Mouse (Mus musculus) neural tube, embryonic 11.5 days (tissue): Measurements from ENCODE around the gene Daglb. TPM values are rescaled to one million over a fixed set of nuclear protein-coding genes. Genes with fewer than 3 reads are reported as not detected.

Experiments used
- ATAC-seq: fragments of 200-750 bp; cut with Nextera tagmentation; 2 replicates; pipeline ENCODE4 v1.8.0; 2017; ENCODE audit warnings: moderate number of reproducible peaks, mild to moderate bottlenecking, moderate TSS enrichment, moderate library complexity; ENCODE audit not compliant: insufficient read depth, low FRiP score, low TSS enrichment
- DNase-seq: peaks from one replicate; pipeline ENCODE4 v3.0.0-alpha.2; 2015; ENCODE audit warnings: low spot score
- H3K27ac ChIP-seq: fragments of 300-500 bp; sonication (generic); 2 replicates; pipeline ENCODE4 v1.5.1; 2014; ENCODE audit warnings: low read depth, mild to moderate bottlenecking, low read length
- H3K27me3 ChIP-seq: fragments of 300-500 bp; sonication (generic); 2 replicates; pipeline ENCODE4 v1.6.1; 2014; ENCODE audit warnings: mild to moderate bottlenecking, low read length, mixed read lengths; ENCODE audit not compliant: control insufficient read depth, insufficient read depth
- H3K36me3 ChIP-seq: fragments of 300-500 bp; sonication (generic); 2 replicates; pipeline ENCODE4 v1.6.1; 2014; ENCODE audit warnings: mild to moderate bottlenecking, low read length, moderate library complexity, mixed read lengths; ENCODE audit not compliant: control insufficient read depth, insufficient read depth
- H3K4me1 ChIP-seq: fragments of 300-500 bp; sonication (generic); 2 replicates; pipeline ENCODE4 v1.6.1; 2014; ENCODE audit warnings: low read length, mixed read lengths; ENCODE audit not compliant: control insufficient read depth, insufficient read depth
- H3K4me2 ChIP-seq: fragments of 300-500 bp; sonication (generic); 2 replicates; pipeline ENCODE4 v1.6.1; 2014; ENCODE audit warnings: low read depth, mild to moderate bottlenecking, moderate library complexity
- H3K4me3 ChIP-seq: fragments of 300-500 bp; sonication (generic); 2 replicates; pipeline ENCODE4 v1.5.1; 2014; ENCODE audit warnings: low read depth, low read length
- H3K9ac ChIP-seq: fragments of 300-500 bp; sonication (generic); 2 replicates; pipeline ENCODE4 v1.6.1; 2014; ENCODE audit warnings: mild to moderate bottlenecking, low read length
- H3K9me3 ChIP-seq: fragments of 300-500 bp; sonication (generic); 2 replicates; pipeline ENCODE4 v1.6.1; 2016; ENCODE audit warnings: low read length; ENCODE audit not compliant: control insufficient read depth
- WGBS: fragments of 180-500 bp; shearing (Covaris S2); extraction: QIAGEN DNeasy Blood & Tissue Kit; methylation state at CpG from one replicate; pipeline ENCODE4 v1.1.7; 2014; 5-methylcytosine and 5-hydroxymethylcytosine counted together
- polyA plus RNA-seq: library from polyadenylated mRNA; unstranded; fragments of >200 nt; fragmentation: Nextera tagmentation; extraction: Ambion mirVana; gene quantifications from 2 replicates; pipeline ENCODE4 v1.2.1, GENCODE M21; 2014

Gene Daglb
- polyA plus RNA-seq, 1 experiment from 2014 or later, result 12.8 TPM

DNA sequence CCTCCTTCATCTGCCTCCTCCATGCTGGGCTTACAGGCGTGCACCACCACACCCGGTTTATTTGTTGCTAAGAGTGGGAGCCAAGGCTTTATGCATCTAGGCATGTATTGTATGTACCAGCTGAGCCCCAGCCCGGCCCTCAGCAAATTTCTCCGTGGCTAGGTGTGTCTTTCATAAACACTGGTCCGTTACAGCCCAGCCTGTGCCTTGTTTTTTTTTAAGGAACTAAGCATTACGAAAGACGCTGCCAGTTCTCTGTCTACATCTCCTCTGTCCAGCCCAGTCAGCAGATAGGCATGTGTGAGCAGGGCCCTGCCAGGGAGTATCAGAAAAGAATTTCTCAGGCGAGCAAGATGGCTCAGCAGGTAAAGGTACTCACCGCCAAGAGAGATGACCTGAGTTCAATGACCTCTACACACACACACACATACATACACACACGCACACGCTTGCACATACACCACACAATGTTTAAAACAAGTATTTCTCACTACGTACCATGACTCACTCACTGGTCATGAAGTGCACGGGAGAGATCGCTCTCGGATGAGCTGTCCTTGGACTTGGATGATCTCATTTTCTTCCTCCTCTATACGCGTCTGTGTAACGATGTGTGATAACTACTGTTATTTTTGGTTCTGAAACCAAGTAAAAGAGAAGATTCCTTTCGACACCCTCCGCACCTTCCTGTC lies 10.9 kb downstream of the Daglb start:
- WGBS, result 94% methylated on average over 20 of the region's 20 CpGs
- no peak overlapping the region for H3K27ac ChIP-seq

DNA sequence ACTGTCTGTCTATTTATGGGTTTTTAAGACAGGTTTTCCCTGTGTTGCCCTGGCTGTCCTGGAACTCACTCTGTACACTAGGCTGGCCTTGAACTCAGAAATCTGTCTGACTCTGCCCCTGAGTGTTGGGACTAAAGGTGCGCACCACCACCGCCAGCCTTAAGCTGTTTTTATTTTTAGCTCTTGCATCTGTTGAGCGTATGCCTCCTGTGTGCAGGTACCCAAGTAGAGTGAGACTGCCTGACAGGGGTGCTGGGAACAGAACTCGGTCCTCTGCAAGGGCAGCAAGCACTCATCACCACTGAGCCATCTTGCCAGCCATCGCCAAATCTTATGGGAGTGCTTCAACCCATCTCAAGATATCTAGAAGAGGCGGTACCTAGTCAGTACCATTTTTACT lies 11.6 kb downstream of the Daglb start:
- 95% methylated on average over 6 of the region's 6 CpGs for WGBS
- H3K27ac ChIP-seq, result no peak overlapping the region
- no peak for DNase-seq
- no peak overlapping the region for H3K4me2 ChIP-seq
- no peak overlapping the region for H3K9ac ChIP-seq
- no peak for ATAC-seq
- peaks cover 17% of the 10 kb centered on the region for H3K36me3 ChIP-seq
- no peak overlapping the region for H3K4me3 ChIP-seq
- no peaks in the 10 kb centered on the region for H3K4me1 ChIP-seq
- H3K9me3 ChIP-seq, result no peaks in the 10 kb centered on the region
- H3K27me3 ChIP-seq, result no peaks in the 10 kb centered on the region

More for the DNA sequence above, 10.9 kb downstream of the Daglb start:
- H3K36me3 ChIP-seq, result peaks cover 17% of the 10 kb centered on the region
- H3K9ac ChIP-seq, result no peak overlapping the region
- no peaks in the 10 kb centered on the region for H3K4me1 ChIP-seq
- ATAC-seq, result no peak
- DNase-seq, result no peak
- no peak overlapping the region for H3K4me3 ChIP-seq
- H3K9me3 ChIP-seq, result no peaks in the 10 kb centered on the region
- no peak overlapping the region for H3K4me2 ChIP-seq
- no peaks in the 10 kb centered on the region for H3K27me3 ChIP-seq

DNA sequence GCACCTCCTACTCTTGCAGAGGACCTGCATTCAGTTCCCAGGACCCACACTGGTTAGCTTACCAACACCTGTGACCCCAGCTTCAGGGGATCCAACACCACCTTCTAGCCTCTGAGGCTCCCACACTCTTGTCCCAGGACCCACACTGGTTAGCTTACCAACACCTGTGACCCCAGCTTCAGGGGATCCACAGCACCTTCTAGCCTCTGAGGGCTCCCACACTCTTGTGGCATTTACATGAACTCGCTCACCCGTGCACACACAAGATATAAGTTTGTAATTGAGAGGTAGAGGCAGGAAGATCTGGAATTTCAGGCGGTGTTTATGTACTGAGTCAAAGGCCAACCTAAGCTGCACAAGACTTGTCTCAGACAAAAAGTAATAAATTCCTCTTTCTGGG lies 13.5 kb downstream of the Daglb start:
- WGBS, result 97% methylated on average over 3 of the region's 3 CpGs
- Histone ChIP-seq H3K27me3 (no peaks in the 10 kb centered on the region), H3K36me3 (peaks cover 16% of the 10 kb centered on the region), H3K4me3 (no peak overlapping the region), H3K4me1 (no peaks in the 10 kb centered on the region), H3K9ac (no peak overlapping the region), H3K4me2 (no peak overlapping the region), H3K27ac (no peak overlapping the region), H3K9me3 (no peaks in the 10 kb centered on the region)
- DNase-seq, result no peak
- ATAC-seq, result no peak

DNA sequence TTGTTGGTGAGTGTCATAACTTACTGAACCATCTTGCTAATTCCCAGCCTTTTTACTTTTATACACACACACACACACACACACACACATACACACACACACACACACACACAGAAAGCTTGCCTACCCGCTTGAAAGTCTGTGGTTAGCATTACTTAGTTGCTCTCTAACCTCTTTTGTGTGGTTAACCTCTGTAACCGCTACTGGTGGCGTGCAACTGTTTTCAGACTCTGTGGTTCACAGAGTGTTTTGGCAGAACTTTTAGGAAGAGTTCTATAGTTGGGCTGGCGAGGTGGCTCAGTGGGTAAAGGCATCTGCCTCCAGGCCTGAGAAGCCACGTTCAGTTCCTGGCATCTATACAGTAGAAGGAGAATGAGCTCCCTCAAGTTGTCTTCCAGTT lies 20.6 kb downstream of the Daglb start:
- Histone ChIP-seq H3K27me3 (no peaks in the 10 kb centered on the region), H3K9ac (no peak overlapping the region), H3K4me2 (no peak overlapping the region), H3K9me3 (no peaks in the 10 kb centered on the region), H3K36me3 (peaks cover 7% of the 10 kb centered on the region; the same call in 1 of the 2 replicates), H3K4me1 (no peaks in the 10 kb centered on the region), H3K27ac (no peak overlapping the region), H3K4me3 (no peak overlapping the region)
- 87% methylated on average over 5 of the region's 5 CpGs for WGBS
- ATAC-seq (no peak), DNase-seq (no peak)

DNA sequence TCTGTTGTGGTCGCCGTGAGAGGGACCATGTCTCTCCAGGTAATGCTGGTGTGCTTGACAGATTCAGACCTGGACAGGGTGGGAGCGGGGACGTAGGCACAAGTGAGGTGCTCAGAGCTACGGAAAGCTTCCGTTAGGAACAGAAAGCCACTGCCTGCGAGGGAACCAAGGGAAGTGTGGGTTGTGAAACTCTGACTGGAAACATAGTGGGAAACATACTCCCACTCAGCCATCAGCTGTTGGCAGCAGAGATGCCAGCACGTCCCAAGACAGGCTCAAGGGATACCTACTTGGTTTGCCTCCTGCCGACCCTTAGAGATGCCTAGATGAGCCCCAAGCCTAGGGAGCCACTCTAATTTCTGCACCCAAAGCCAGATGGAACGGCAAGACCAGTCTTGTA lies 22.8 kb downstream of the Daglb start:
- H3K4me1 ChIP-seq, result no peaks in the 10 kb centered on the region
- WGBS, result 90% methylated on average over 10 of the region's 10 CpGs
- H3K9me3 ChIP-seq, result no peaks in the 10 kb centered on the region
- no peaks in the 10 kb centered on the region for H3K27me3 ChIP-seq
- H3K4me2 ChIP-seq, result no peak overlapping the region
- DNase-seq (no peak), ATAC-seq (no peak)
- no peak overlapping the region for H3K9ac ChIP-seq
- no peak overlapping the region for H3K4me3 ChIP-seq
- H3K27ac ChIP-seq, result no peak overlapping the region
- peaks cover 8% of the 10 kb centered on the region; the same call in 1 of the 2 replicates for H3K36me3 ChIP-seq

DNA sequence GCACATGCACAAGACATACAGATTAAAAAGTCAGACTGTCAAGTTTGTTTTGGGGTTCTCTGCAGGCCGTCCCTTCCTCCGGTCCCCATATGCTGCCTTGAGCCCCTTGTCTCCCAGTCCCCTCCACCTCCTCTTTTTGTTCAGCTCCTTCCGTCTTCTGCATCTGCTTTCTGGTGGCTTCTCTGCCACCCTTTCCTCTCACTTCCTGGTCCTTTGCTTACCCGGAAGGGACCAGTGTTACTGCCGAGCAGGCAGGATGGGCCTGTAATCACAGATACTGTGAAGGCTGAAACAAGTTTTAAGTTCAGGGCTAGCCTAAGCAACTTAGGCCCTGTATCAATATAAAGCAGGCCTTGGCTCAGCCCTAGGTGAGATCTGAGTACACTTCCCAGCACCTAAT lies 23.6 kb downstream of the Daglb start:
- H3K27me3 ChIP-seq, result no peaks in the 10 kb centered on the region
- H3K4me3 ChIP-seq, result no peak overlapping the region
- no peak overlapping the region for H3K4me2 ChIP-seq
- no peak overlapping the region for H3K9ac ChIP-seq
- no peaks in the 10 kb centered on the region for H3K4me1 ChIP-seq
- H3K27ac ChIP-seq, result no peak overlapping the region
- ATAC-seq, result no peak
- peaks cover 8% of the 10 kb centered on the region; the same call in 1 of the 2 replicates for H3K36me3 ChIP-seq
- 90% methylated on average over 5 of the region's 5 CpGs for WGBS
- no peak for DNase-seq
- H3K9me3 ChIP-seq, result no peaks in the 10 kb centered on the region

DNA sequence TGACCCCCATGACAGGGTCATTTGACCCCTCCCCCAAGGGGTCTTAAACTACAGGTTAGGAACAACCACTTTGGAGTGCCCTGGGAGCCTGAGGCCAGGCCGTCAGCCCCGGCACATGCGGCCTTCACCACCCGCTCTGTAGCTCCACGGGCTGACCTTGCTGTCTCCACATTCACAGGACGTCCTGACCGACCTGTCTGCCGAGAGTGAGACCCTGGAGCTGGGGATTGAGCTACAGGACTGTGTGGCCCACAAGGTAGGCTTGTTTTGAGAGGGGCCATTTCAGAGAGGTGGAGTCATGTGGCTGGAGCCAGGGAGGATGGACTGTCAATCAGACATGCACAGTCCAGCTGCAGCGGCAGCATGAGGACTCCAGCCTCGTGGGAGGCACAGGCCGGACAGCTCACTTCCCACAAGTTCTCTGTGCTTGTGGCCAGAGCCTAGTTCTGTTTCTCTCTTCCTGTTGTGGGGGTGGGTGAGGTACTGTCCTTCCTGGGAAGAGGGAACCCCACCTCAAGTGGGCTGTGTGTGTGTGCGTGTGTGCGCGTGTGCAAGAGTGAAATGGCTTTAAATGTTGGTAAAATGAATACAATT lies 25.5 kb downstream of the Daglb start:
- H3K4me3 ChIP-seq, result no peak overlapping the region
- peaks cover 4% of the 10 kb centered on the region; the same call in 1 of the 2 replicates for H3K36me3 ChIP-seq
- no peaks in the 10 kb centered on the region for H3K27me3 ChIP-seq
- H3K9me3 ChIP-seq, result no peaks in the 10 kb centered on the region
- WGBS, result 93% methylated on average over 14 of the region's 14 CpGs
- DNase-seq, result no peak
- no peak overlapping the region for H3K9ac ChIP-seq
- no peak for ATAC-seq
- H3K4me2 ChIP-seq, result no peak overlapping the region
- no peaks in the 10 kb centered on the region for H3K4me1 ChIP-seq
- H3K27ac ChIP-seq, result no peak overlapping the region

DNA sequence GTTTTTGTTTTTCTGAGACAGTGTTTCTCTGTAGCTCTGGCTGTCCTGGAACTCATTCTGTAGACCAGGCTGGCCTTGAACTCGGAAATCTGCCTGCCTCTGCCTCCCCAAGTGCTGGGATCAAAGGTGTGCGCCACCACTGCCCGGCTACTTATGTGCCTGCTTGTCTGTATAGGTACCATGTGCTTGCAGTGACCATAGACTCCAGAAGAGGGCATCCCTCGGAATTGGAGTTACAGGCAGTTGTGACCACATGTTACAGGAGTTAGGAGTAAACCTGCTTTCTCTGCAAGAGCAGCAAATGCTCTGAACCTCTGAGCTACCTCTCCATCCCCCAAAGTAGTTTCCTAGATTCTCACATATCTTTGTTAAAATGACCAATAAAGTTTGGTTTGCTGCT lies 27.4 kb downstream of the Daglb start:
- Histone ChIP-seq H3K4me2 (no peak overlapping the region), H3K27ac (no peak overlapping the region), H3K27me3 (no peaks in the 10 kb centered on the region), H3K4me1 (no peaks in the 10 kb centered on the region), H3K36me3 (peaks cover 4% of the 10 kb centered on the region; the same call in 1 of the 2 replicates), H3K4me3 (no peak overlapping the region), H3K9ac (no peak overlapping the region), H3K9me3 (no peaks in the 10 kb centered on the region)
- ATAC-seq, result no peak
- no peak for DNase-seq
- WGBS, result 85% methylated on average over 4 of the region's 4 CpGs

DNA sequence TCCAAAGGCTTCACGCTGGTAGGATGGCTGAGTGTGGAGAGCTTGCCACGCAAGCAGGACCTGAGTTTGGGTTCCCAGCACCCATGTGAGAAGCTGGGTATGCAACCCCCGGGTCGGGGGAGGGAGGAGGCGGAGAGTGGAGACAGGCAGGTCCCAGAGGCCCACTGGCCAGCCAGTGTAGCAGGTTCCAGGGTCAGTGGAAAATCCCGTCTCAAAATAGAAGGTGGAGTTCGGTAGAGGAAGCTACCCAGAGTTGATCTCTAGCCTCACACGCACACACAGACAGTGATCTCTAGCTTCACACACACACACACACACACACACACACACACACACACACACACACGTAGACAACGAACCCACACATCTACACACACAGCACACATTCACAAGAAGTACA lies 28.8 kb downstream of the Daglb start:
- Histone ChIP-seq H3K9ac (no peak overlapping the region), H3K27ac (no peak overlapping the region), H3K27me3 (no peaks in the 10 kb centered on the region), H3K4me1 (no peaks in the 10 kb centered on the region), H3K9me3 (no peaks in the 10 kb centered on the region), H3K36me3 (peaks cover 2% of the 10 kb centered on the region; the same call in 1 of the 2 replicates), H3K4me3 (no peak overlapping the region), H3K4me2 (no peak overlapping the region)
- no peak for ATAC-seq
- 94% methylated on average over 10 of the region's 10 CpGs for WGBS
- no peak for DNase-seq
